Mouse (Mus musculus) ES-Bruce4 (cell line): Measurements from ENCODE around the gene Axdnd1. TPM values are rescaled to one million over a fixed set of nuclear protein-coding genes. Genes with fewer than 3 reads are reported as not detected.

Source experiments
- H3K27ac ChIP-seq: 2 replicates; pipeline ENCODE4 v1.5.1; 2012; ENCODE audit warnings: low read length, inconsistent platforms; ENCODE audit not compliant: insufficient read depth
- H3K27me3 ChIP-seq: 2 replicates; pipeline ENCODE4 v1.6.1; 2012; ENCODE audit warnings: mild to moderate bottlenecking, low read length, inconsistent platforms; ENCODE audit not compliant: control insufficient read depth, poor library complexity, insufficient read depth, severe bottlenecking
- H3K36me3 ChIP-seq: 2 replicates; pipeline ENCODE4 v1.6.1; 2012; ENCODE audit warnings: inconsistent platforms, mild to moderate bottlenecking, low read length, moderate library complexity; ENCODE audit not compliant: control insufficient read depth, poor library complexity, insufficient read depth, severe bottlenecking
- H3K4me1 ChIP-seq: one replicate; pipeline ENCODE4 v1.8.1; 2011; ENCODE audit warnings: low read length; ENCODE audit not compliant: control insufficient read depth, insufficient read depth
- H3K4me3 ChIP-seq: 2 replicates; pipeline ENCODE4 v1.5.1; 2011; ENCODE audit warnings: low read depth, mild to moderate bottlenecking, low read length
- H3K9ac ChIP-seq: 2 replicates; pipeline ENCODE4 v1.6.1; 2012; ENCODE audit warnings: low read depth, mild to moderate bottlenecking, inconsistent platforms; ENCODE audit not compliant: poor library complexity, severe bottlenecking
- H3K9me3 ChIP-seq: replicated peaks from 2 replicates; pipeline ENCODE4 v1.6.1; 2012; ENCODE audit warnings: mild to moderate bottlenecking, low read length, inconsistent platforms; ENCODE audit not compliant: control insufficient read depth, poor library complexity, insufficient read depth, severe bottlenecking
- CTCF ChIP-seq: IDR thresholded peaks from one replicate; pipeline ENCODE4 v1.8.1; 2011; ENCODE audit warnings: low read depth, low read length
- EP300 ChIP-seq: IDR thresholded peaks from 2 replicates; pipeline ENCODE4 v1.6.1; 2011; ENCODE audit warnings: low read depth, low read length; ENCODE audit not compliant: insufficient read depth
- POLR2A ChIP-seq: IDR thresholded peaks from one replicate; pipeline ENCODE4 v1.8.1; 2011; ENCODE audit warnings: low read length; ENCODE audit not compliant: insufficient read depth
- polyA plus RNA-seq: library from polyadenylated mRNA; stranded (reverse); fragments of >200 nt; gene quantifications from 2 replicates; pipeline ENCODE4 v1.2.4, GENCODE M21; 2011; ENCODE audit warnings: low read depth; ENCODE audit not compliant: missing spikeins, insufficient read depth, insufficient read length

Gene Axdnd1
- polyA plus RNA-seq, 1 experiment, result 2.9 TPM

DNA sequence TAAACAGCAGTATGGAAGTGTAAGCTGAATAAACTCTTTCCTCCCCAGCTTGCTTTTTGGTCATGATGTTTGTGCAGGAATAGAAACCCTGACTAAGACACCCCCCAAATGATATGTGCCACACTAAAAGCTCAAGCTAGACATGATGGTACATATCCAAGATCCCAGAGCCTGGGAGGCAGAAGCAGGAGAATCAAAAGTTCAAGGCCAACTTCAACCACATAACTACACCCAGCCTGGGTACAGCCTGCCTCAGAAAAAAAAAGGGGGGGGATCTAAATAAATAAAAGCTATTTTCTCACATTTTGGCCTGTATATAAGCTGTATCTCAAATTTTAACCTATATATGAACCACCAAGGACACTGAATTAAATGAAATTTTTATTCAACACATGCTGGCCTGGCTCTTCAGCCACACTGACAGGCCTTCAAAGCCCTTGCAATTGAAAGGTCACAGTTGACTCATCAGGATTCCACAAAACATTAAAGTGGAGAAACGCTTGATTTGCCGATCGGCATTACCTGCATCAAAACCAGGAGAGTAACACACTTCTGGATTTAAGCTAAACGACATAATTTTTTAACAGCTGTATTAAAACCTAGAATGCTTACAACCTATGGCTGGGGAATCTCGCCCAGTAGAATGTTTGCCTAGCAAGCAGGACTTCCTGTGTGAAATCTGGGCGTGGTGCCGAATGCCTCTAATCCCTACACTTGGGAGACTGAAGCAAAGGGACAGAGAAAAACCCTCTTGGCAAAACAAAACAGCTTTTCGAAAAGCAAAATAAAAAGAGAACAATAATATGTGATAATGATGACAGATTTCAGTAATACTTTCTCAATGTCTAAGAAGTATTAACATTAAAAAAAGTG, 43.3 kb upstream of the Axdnd1 start:
- H3K4me1 ChIP-seq, result no peaks in the 10 kb centered on the region
- H3K4me3 ChIP-seq, result no peak overlapping the region
- H3K9me3 ChIP-seq, result peaks cover 19% of the 10 kb centered on the region; the same call in 1 of the 2 replicates
- H3K27me3 ChIP-seq, result no peaks in the 10 kb centered on the region
- peaks cover 9% of the 10 kb centered on the region for H3K36me3 ChIP-seq
- H3K9ac ChIP-seq, result no peak overlapping the region
- no peak for TF ChIP-seq EP300
- no peak for TF ChIP-seq POLR2A
- TF ChIP-seq CTCF, result no peak
- no peak overlapping the region for H3K27ac ChIP-seq

DNA sequence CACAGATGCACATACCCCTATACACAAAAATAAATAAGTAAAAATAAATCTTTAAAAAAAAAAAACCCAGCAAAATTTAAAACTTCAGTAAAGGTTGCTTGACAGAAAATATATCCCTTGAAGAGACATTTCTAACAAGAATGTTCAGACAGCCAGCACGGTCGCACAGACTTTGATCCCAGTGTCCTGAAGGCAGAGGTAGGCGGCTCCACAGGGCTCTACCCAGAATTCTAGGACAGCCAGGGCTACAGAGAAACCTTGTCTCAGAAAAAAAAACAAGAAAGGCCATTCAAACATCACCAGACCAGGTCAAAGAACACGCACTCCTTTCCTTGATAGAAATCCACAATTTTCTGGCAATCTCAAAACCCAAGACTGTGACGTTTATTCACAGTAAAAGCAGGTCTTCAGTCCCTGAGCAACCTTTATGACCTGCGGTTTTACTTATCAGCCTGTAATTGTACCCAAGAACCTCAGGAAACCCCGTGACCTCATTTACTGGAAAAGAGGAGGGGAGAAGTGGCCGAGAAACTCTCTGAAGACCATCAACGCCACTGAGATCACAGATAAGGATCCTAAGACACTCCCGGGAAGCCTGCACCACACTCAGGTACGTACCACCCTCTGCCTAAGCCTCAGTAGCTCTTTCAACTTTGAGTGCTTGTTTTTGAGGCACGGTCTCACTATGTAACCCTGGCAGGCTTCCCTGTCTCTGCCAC, 41.5 kb upstream of the Axdnd1 start:
- Histone ChIP-seq H3K36me3 (peaks cover 9% of the 10 kb centered on the region), H3K4me3 (no peak overlapping the region), H3K27me3 (no peaks in the 10 kb centered on the region), H3K27ac (no peak overlapping the region), H3K9ac (no peak overlapping the region), H3K9me3 (peaks cover 19% of the 10 kb centered on the region; the same call in 1 of the 2 replicates), H3K4me1 (no peaks in the 10 kb centered on the region)
- no peak for TF ChIP-seq POLR2A
- TF ChIP-seq CTCF, result no peak
- TF ChIP-seq EP300, result no peak

DNA sequence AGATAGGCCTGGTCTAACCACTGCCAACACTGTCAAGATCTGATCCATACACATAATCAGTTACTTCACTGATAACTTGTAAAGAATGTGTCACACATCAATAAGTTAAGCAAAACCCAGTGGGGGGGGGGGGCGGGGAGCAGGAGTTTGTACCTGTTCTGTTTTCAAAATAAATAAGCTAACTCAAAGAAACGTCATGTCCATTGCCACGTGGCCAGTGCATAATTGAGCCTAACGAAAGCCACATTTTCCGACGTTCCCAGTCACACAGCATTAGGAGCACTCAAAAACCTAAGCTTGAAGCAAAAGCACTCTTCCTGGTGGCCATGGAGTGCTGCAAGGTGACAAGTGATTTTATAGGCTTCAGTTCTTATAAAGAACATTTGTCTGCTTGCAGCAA, 40.1 kb upstream of the Axdnd1 start:
- Histone ChIP-seq H3K27me3 (no peaks in the 10 kb centered on the region), H3K9ac (no peak overlapping the region), H3K4me3 (no peak overlapping the region), H3K36me3 (peaks cover 2% of the 10 kb centered on the region), H3K4me1 (no peaks in the 10 kb centered on the region), H3K9me3 (peaks cover 11% of the 10 kb centered on the region; the same call in 1 of the 2 replicates), H3K27ac (no peak overlapping the region)
- TF ChIP-seq CTCF (no peak), POLR2A (no peak), EP300 (no peak)

DNA sequence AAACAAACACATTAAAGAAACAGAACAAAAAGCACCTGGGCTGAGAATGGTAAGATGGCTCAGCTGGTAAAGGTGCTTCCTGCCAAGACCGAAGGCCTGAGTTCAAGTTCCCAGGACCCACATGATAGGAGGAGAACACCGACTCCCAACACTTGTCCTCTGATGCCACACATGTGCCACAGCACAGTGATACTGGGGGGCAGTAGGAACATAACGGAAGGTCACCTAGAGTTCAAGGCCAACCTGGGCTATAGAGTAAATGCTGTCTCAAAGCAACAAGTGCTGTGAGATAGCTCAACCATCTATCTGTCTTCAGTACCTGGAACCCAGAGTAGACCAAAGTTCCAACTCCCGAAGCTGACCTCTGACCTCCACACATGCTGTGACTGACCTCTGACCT, 39.3 kb upstream of the Axdnd1 start:
- H3K27ac ChIP-seq, result no peak overlapping the region
- H3K4me3 ChIP-seq, result no peak overlapping the region
- no peak overlapping the region for H3K9ac ChIP-seq
- H3K4me1 ChIP-seq, result no peaks in the 10 kb centered on the region
- peaks cover 5% of the 10 kb centered on the region; the same call in 1 of the 2 replicates for H3K9me3 ChIP-seq
- H3K36me3 ChIP-seq, result no peaks in the 10 kb centered on the region; the same call in 1 of the 2 replicates
- H3K27me3 ChIP-seq, result no peaks in the 10 kb centered on the region
- TF ChIP-seq POLR2A, result no peak
- TF ChIP-seq CTCF, result no peak
- TF ChIP-seq EP300, result no peak

DNA sequence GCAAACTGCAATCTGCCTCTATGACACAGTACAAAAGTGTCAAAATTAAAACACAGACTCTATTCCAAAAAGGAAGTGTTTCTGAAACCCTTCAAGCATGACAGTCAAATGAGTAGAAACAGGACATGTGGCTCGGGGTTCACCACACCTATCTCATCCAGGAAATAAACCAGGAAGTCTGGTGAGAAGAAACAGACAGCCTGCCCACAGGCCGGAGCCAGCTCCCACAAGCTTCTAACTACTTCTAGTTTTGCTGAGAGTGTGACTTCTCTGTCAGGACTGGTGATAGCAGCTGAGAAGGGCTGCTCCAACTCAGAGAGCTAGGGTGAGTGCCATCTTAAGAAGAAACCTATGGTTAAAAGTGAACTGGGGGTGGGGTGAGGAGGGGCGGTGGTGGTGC, 38.7 kb upstream of the Axdnd1 start:
- no peaks in the 10 kb centered on the region for H3K27me3 ChIP-seq
- H3K4me3 ChIP-seq, result no peak overlapping the region
- no peaks in the 10 kb centered on the region for H3K36me3 ChIP-seq
- no peak overlapping the region for H3K9ac ChIP-seq
- no peak overlapping the region for H3K27ac ChIP-seq
- peaks cover under 1% of the 10 kb centered on the region; the same call in 1 of the 2 replicates for H3K9me3 ChIP-seq
- H3K4me1 ChIP-seq, result no peaks in the 10 kb centered on the region
- TF ChIP-seq POLR2A (no peak), CTCF (no peak), EP300 (no peak)
